Mouse (Mus musculus) embryonic facial prominence, embryonic 15.5 days (tissue): ENCODE data around the gene Gm884. TPM values are rescaled to one million over a fixed set of nuclear protein-coding genes. Genes with fewer than 3 reads are reported as not detected.

Experiments used
- ATAC-seq: fragments of 200-750 bp; cut with Nextera tagmentation; 2 replicates; pipeline ENCODE4 v1.8.0; 2017; ENCODE audit warnings: low read depth, moderate TSS enrichment; ENCODE audit not compliant: insufficient number of reproducible peaks, low FRiP score, low TSS enrichment
- H3K27ac ChIP-seq: fragments of 300-500 bp; sonication (generic); replicated peaks from 2 replicates; pipeline ENCODE4 v1.5.1; 2015; ENCODE audit warnings: mild to moderate bottlenecking, inconsistent platforms
- H3K27me3 ChIP-seq: fragments of 300-500 bp; sonication (generic); 2 replicates; pipeline ENCODE4 v1.6.1; 2015; ENCODE audit warnings: inconsistent platforms
- H3K36me3 ChIP-seq: fragments of 300-500 bp; sonication (generic); 2 replicates; pipeline ENCODE4 v1.6.1; 2015; ENCODE audit warnings: mild to moderate bottlenecking, inconsistent platforms
- H3K4me1 ChIP-seq: fragments of 300-500 bp; sonication (generic); 2 replicates; pipeline ENCODE4 v1.6.1; 2015; ENCODE audit warnings: inconsistent platforms
- H3K4me2 ChIP-seq: fragments of 300-500 bp; sonication (generic); replicated peaks from 2 replicates; pipeline ENCODE4 v1.6.1; 2015; ENCODE audit warnings: mild to moderate bottlenecking, inconsistent platforms
- H3K4me3 ChIP-seq: fragments of 300-500 bp; sonication (generic); replicated peaks from 2 replicates; pipeline ENCODE4 v1.5.1; 2015; ENCODE audit warnings: mild to moderate bottlenecking, inconsistent platforms
- H3K9ac ChIP-seq: fragments of 300-500 bp; sonication (generic); 2 replicates; pipeline ENCODE4 v1.6.1; 2015; ENCODE audit warnings: inconsistent platforms
- H3K9me3 ChIP-seq: fragments of 300-500 bp; sonication (generic); replicated peaks from 2 replicates; pipeline ENCODE4 v1.6.1; 2016; ENCODE audit warnings: inconsistent platforms
- WGBS: fragments of 180-500 bp; shearing (Covaris S2); methylation state at CpG from one replicate; pipeline ENCODE4 v1.1.7; 2015; 5-methylcytosine and 5-hydroxymethylcytosine counted together
- polyA plus RNA-seq: library from polyadenylated mRNA; unstranded; fragments of >200 nt; fragmentation: Nextera tagmentation; extraction: Ambion mirVana; gene quantifications from 2 replicates; pipeline ENCODE4 v1.2.1, GENCODE M21; 2015

The Gm884 gene
- polyA plus RNA-seq, 1 experiment from 2014 or later, result not detected

- 2% methylated on average over 37 of the region's 37 CpGs for WGBS
- Histone ChIP-seq H3K36me3 (no peaks in the 10 kb centered on the region), H3K4me3 (peak overlapping the region; percentile 42), H3K27me3 (peaks cover 94% of the 10 kb centered on the region), H3K4me2 (peak overlapping the region; percentile 82), H3K9ac (0 out of 2 replicates have a peak overlapping the region, but pooled peaks have one; percentile 10), H3K9me3 (no peaks in the 10 kb centered on the region), H3K27ac (no peak overlapping the region), H3K4me1 (peaks cover 18% of the 10 kb centered on the region)
- no peak for ATAC-seq
Observed at GRCm38 (mm10) chr11:103649983-103650493, 29.1 kb upstream of the Gm884 start.

GRCm38 (mm10) chr11:103649301-103649982 is 28.5 kb upstream of the Gm884 start, which contains the start of gene Rprml:
Gene Rprml (plus strand): TSS chr11:103649570.
- H3K27ac ChIP-seq, result no peak within 1 kb of the TSS
- peaks cover 88% of the 10 kb centered on the region for H3K27me3 ChIP-seq
- H3K4me1 ChIP-seq, result peaks cover 18% of the 10 kb centered on the region
- H3K9me3 ChIP-seq, result no peaks in the 10 kb centered on the region
- H3K9ac ChIP-seq, result 0 out of 2 replicates have a peak within 1 kb of the TSS, but pooled peaks have one; percentile 10
- ATAC-seq, result no peak
- peak within 1 kb of the TSS; percentile 82 for H3K4me2 ChIP-seq
- no peaks in the 10 kb centered on the region for H3K36me3 ChIP-seq
- WGBS, result under 1% methylated on average over 71 of the region's 71 CpGs
- H3K4me3 ChIP-seq, result peak within 1 kb of the TSS; percentile 42

GRCm38 (mm10) chr11:103648656-103649055 is 27.7 kb upstream of the Gm884 start:
- Histone ChIP-seq H3K9ac (no peak overlapping the region), H3K36me3 (no peaks in the 10 kb centered on the region), H3K4me3 (no peak overlapping the region), H3K27me3 (peaks cover 80% of the 10 kb centered on the region), H3K4me2 (no peak overlapping the region), H3K9me3 (no peaks in the 10 kb centered on the region), H3K4me1 (peaks cover 18% of the 10 kb centered on the region), H3K27ac (no peak overlapping the region)
- WGBS, result 20% methylated on average over 7 of the region's 7 CpGs
- no peak for ATAC-seq

GRCm38 (mm10) chr11:103647921-103648620 is 27.1 kb upstream of the Gm884 start:
- no peak overlapping the region for H3K9ac ChIP-seq
- WGBS, result 10% methylated on average over 11 of the region's 11 CpGs
- no peaks in the 10 kb centered on the region for H3K9me3 ChIP-seq
- peaks cover 18% of the 10 kb centered on the region for H3K4me1 ChIP-seq
- H3K36me3 ChIP-seq, result no peaks in the 10 kb centered on the region
- H3K27ac ChIP-seq, result no peak overlapping the region
- H3K27me3 ChIP-seq, result peaks cover 74% of the 10 kb centered on the region
- no peak for ATAC-seq
- H3K4me3 ChIP-seq, result no peak overlapping the region
- no peak overlapping the region for H3K4me2 ChIP-seq

- peaks cover 56% of the 10 kb centered on the region for H3K27me3 ChIP-seq
- H3K36me3 ChIP-seq, result no peaks in the 10 kb centered on the region
- H3K27ac ChIP-seq, result no peak overlapping the region
- H3K4me2 ChIP-seq, result no peak overlapping the region
- WGBS, result 62% methylated on average over 6 of the region's 6 CpGs
- no peak for ATAC-seq
- H3K9me3 ChIP-seq, result no peaks in the 10 kb centered on the region
- H3K9ac ChIP-seq, result no peak overlapping the region
- H3K4me1 ChIP-seq, result peaks cover 18% of the 10 kb centered on the region
- no peak overlapping the region for H3K4me3 ChIP-seq
Observed at GRCm38 (mm10) chr11:103646301-103646700, 25.4 kb upstream of the Gm884 start.

- no peak for ATAC-seq
- no peak overlapping the region for H3K4me2 ChIP-seq
- H3K9ac ChIP-seq, result no peak overlapping the region
- peaks cover 50% of the 10 kb centered on the region for H3K27me3 ChIP-seq
- H3K4me3 ChIP-seq, result no peak overlapping the region
- no peaks in the 10 kb centered on the region for H3K9me3 ChIP-seq
- no peak overlapping the region for H3K27ac ChIP-seq
- no peaks in the 10 kb centered on the region for H3K36me3 ChIP-seq
- peaks cover 18% of the 10 kb centered on the region for H3K4me1 ChIP-seq
- 56% methylated on average over 8 of the region's 8 CpGs for WGBS
Observed at GRCm38 (mm10) chr11:103645731-103646130, 24.8 kb upstream of the Gm884 start.

- Histone ChIP-seq H3K36me3 (no peaks in the 10 kb centered on the region), H3K4me3 (no peak overlapping the region), H3K27ac (no peak overlapping the region), H3K27me3 (peaks cover 40% of the 10 kb centered on the region), H3K9me3 (no peaks in the 10 kb centered on the region), H3K9ac (no peak overlapping the region), H3K4me1 (0 out of 2 replicates have a peak, but pooled peaks cover 1% of the 10 kb centered on the region), H3K4me2 (no peak overlapping the region)
- no peak for ATAC-seq
- 50% methylated on average over 9 of the region's 9 CpGs for WGBS
Observed at GRCm38 (mm10) chr11:103643211-103643610, 22.3 kb upstream of the Gm884 start.

- H3K4me2 ChIP-seq, result no peak overlapping the region
- WGBS, result 5% methylated on average over 10 of the region's 10 CpGs
Observed at GRCm38 (mm10) chr11:103639407-103639946, 18.5 kb upstream of the Gm884 start.

GRCm38 (mm10) chr11:103638790-103639189 is 17.9 kb upstream of the Gm884 start, which contains the start of gene Lyzl6:
Gene Lyzl6 (minus strand): TSS chr11:103638890.
- 69% methylated on average over 3 of the region's 3 CpGs for WGBS
- H3K4me2 ChIP-seq, result no peak within 1 kb of the TSS

More at GRCm38 (mm10) chr11:103639407-103639946, 18.5 kb upstream of the Gm884 start:
- H3K9ac ChIP-seq, result no peak overlapping the region
- no peaks in the 10 kb centered on the region for H3K4me1 ChIP-seq
- H3K27me3 ChIP-seq, result peaks cover 16% of the 10 kb centered on the region
- H3K9me3 ChIP-seq, result no peaks in the 10 kb centered on the region
- no peaks in the 10 kb centered on the region for H3K36me3 ChIP-seq
- H3K4me3 ChIP-seq, result no peak overlapping the region
- H3K27ac ChIP-seq, result no peak overlapping the region
- ATAC-seq, result no peak

GRCm38 (mm10) chr11:103636261-103636660 is 15.3 kb upstream of the Gm884 start:
- Histone ChIP-seq H3K9me3 (no peaks in the 10 kb centered on the region), H3K4me2 (no peak overlapping the region), H3K4me1 (no peaks in the 10 kb centered on the region), H3K4me3 (no peak overlapping the region), H3K36me3 (no peaks in the 10 kb centered on the region), H3K27ac (no peak overlapping the region), H3K27me3 (peaks cover 16% of the 10 kb centered on the region), H3K9ac (no peak overlapping the region)
- 77% methylated on average over 6 of the region's 6 CpGs for WGBS
- no peak for ATAC-seq

More at GRCm38 (mm10) chr11:103638790-103639189, 17.9 kb upstream of the Gm884 start, which contains the start of gene Lyzl6:
- ATAC-seq, result no peak
- no peak within 1 kb of the TSS for H3K4me3 ChIP-seq
- H3K9ac ChIP-seq, result no peak within 1 kb of the TSS
- H3K27ac ChIP-seq, result no peak within 1 kb of the TSS
- no peaks in the 10 kb centered on the region for H3K36me3 ChIP-seq
- peaks cover 16% of the 10 kb centered on the region for H3K27me3 ChIP-seq
- no peaks in the 10 kb centered on the region for H3K4me1 ChIP-seq
- no peaks in the 10 kb centered on the region for H3K9me3 ChIP-seq

GRCm38 (mm10) chr11:103635481-103635880 is 14.5 kb upstream of the Gm884 start:
- Histone ChIP-seq H3K4me2 (no peak overlapping the region), H3K27me3 (peaks cover 15% of the 10 kb centered on the region), H3K36me3 (no peaks in the 10 kb centered on the region), H3K4me1 (no peaks in the 10 kb centered on the region), H3K4me3 (no peak overlapping the region), H3K9ac (no peak overlapping the region), H3K27ac (no peak overlapping the region), H3K9me3 (no peaks in the 10 kb centered on the region)
- 64% methylated on average over 3 of the region's 3 CpGs for WGBS
- ATAC-seq, result no peak
